In genomic region chr3:105892572-105893495, GRCm38 (mm10) we compare ENCODE assay signal across 8 mouse cellular contexts. TPM values are rescaled to one million over a fixed set of nuclear protein-coding genes. Genes with fewer than 3 reads are reported as not detected.
DNase-seq lines count a peak whose midpoint lies in the region; ATAC-seq and TF ChIP-seq lines count a peak whose summit lies in the region.

No protein-coding gene starts in this region.

- no peak overlapping the region for H3K9ac ChIP-seq in kidney, embryonic 15.5 days
- H3K9ac ChIP-seq in lung, postnatal 0 days (replicated peaks; ENCODE audit: low read depth), result no peak overlapping the region
- no peak overlapping the region for H3K9ac ChIP-seq in midbrain, embryonic 15.5 days
- H3K9ac ChIP-seq in forebrain, embryonic 14.5 days (ENCODE audit: low read length), result no peak overlapping the region

- ATAC-seq in kidney, embryonic 15.5 days (replicated peaks; ENCODE audit: low FRiP score), result no peak; the same call in 1 of the 2 replicates
- ATAC-seq in lung, postnatal 0 days, result peak; percentile 7; the same call in 1 of the 2 replicates
- no peak for ATAC-seq in midbrain, embryonic 15.5 days (replicated peaks)
- no peak for ATAC-seq in forebrain, embryonic 14.5 days

- no peak for TF ChIP-seq CTCF in lung, postnatal 0 days (IDR thresholded peaks at IDR 0.05)
- no peak for TF ChIP-seq CTCF in thymus, adult 2 months (IDR thresholded peaks at IDR 0.05; ENCODE audit: borderline replicate concordance, control insufficient read depth, extremely low read depth, insufficient read depth, low read length, poor library complexity)

- H3K4me3 ChIP-seq in kidney, embryonic 15.5 days (replicated peaks), result no peak overlapping the region
- H3K4me3 ChIP-seq in heart, embryonic 10.5 days, result no peak overlapping the region
- H3K4me3 ChIP-seq in lung, postnatal 0 days (ENCODE audit: low read depth, low read length), result no peak overlapping the region
- H3K4me3 ChIP-seq in thymus, adult 2 months (ENCODE audit: control insufficient read depth, insufficient read depth, low read length), result peak overlapping the region; percentile 56
- no peak overlapping the region for H3K4me3 ChIP-seq in midbrain, embryonic 15.5 days
- H3K4me3 ChIP-seq in hindbrain, embryonic 10.5 days, result no peak overlapping the region
- H3K4me3 ChIP-seq in forebrain, embryonic 14.5 days (ENCODE audit: low read depth, low read length), result no peak overlapping the region

- no peaks in the 10 kb centered on the region for H3K9me3 ChIP-seq in kidney, embryonic 15.5 days (replicated peaks)
- no peaks in the 10 kb centered on the region for H3K9me3 ChIP-seq in heart, embryonic 10.5 days
- H3K9me3 ChIP-seq in lung, postnatal 0 days (ENCODE audit: low read length), result no peaks in the 10 kb centered on the region
- no peaks in the 10 kb centered on the region for H3K9me3 ChIP-seq in midbrain, embryonic 15.5 days
- H3K9me3 ChIP-seq in hindbrain, embryonic 10.5 days, result no peaks in the 10 kb centered on the region
- H3K9me3 ChIP-seq in forebrain, embryonic 14.5 days (replicated peaks; ENCODE audit: control insufficient read depth, low read length), result no peaks in the 10 kb centered on the region

- 74% methylated on average over 19 of the region's 19 CpGs for WGBS in kidney, embryonic 15.5 days
- WGBS in heart, embryonic 10.5 days, result 70% methylated on average over 19 of the region's 19 CpGs
- WGBS in lung, postnatal 0 days, result 68% methylated on average over 19 of the region's 19 CpGs
- 5% methylated on average over 19 of the region's 19 CpGs for WGBS in thymus, adult 2 months
- WGBS in midbrain, embryonic 15.5 days, result 87% methylated on average over 19 of the region's 19 CpGs
- 86% methylated on average over 19 of the region's 19 CpGs for WGBS in hindbrain, embryonic 10.5 days
- 87% methylated on average over 19 of the region's 19 CpGs for WGBS in forebrain, embryonic 14.5 days

- no peak overlapping the region for H3K4me2 ChIP-seq in kidney, embryonic 15.5 days
- no peak overlapping the region for H3K4me2 ChIP-seq in lung, postnatal 0 days (replicated peaks; ENCODE audit: low read depth, low read length)
- H3K4me2 ChIP-seq in midbrain, embryonic 15.5 days, result no peak overlapping the region
- no peak overlapping the region for H3K4me2 ChIP-seq in forebrain, embryonic 14.5 days (ENCODE audit: low read length)

- TF ChIP-seq EP300 in lung, postnatal 0 days (IDR thresholded peaks at IDR 0.05), result no peak

- H3K36me3 ChIP-seq in kidney, embryonic 15.5 days, result no peaks in the 10 kb centered on the region
- H3K36me3 ChIP-seq in heart, embryonic 10.5 days, result no peaks in the 10 kb centered on the region
- H3K36me3 ChIP-seq in lung, postnatal 0 days (ENCODE audit: insufficient read depth, low read length), result no peaks in the 10 kb centered on the region
- no peaks in the 10 kb centered on the region for H3K36me3 ChIP-seq in thymus, adult 2 months (ENCODE audit: control insufficient read depth, insufficient read depth, low read length)
- no peaks in the 10 kb centered on the region for H3K36me3 ChIP-seq in midbrain, embryonic 15.5 days (replicated peaks)
- H3K36me3 ChIP-seq in hindbrain, embryonic 10.5 days, result no peaks in the 10 kb centered on the region
- H3K36me3 ChIP-seq in forebrain, embryonic 14.5 days (ENCODE audit: control insufficient read depth, insufficient read depth, low read length), result no peaks in the 10 kb centered on the region

- TF ChIP-seq POLR2A in thymus, adult 2 months (IDR thresholded peaks at IDR 0.05; ENCODE audit: control insufficient read depth, extremely low read depth, insufficient read depth, low read length, poor library complexity), result 0 out of 2 replicates have a peak, but pooled peaks have one; percentile 35

- H3K4me1 ChIP-seq in kidney, embryonic 15.5 days, result peaks cover 43% of the 10 kb centered on the region
- H3K4me1 ChIP-seq in heart, embryonic 10.5 days, result peaks cover 44% of the 10 kb centered on the region
- peaks cover 16% of the 10 kb centered on the region; the same call in 1 of the 2 replicates for H3K4me1 ChIP-seq in lung, postnatal 0 days (ENCODE audit: insufficient read depth, low read depth, low read length)
- peaks cover 46% of the 10 kb centered on the region for H3K4me1 ChIP-seq in thymus, adult 2 months (replicated peaks; ENCODE audit: control insufficient read depth, insufficient read depth, low read length)
- no peaks in the 10 kb centered on the region for H3K4me1 ChIP-seq in midbrain, embryonic 15.5 days
- H3K4me1 ChIP-seq in hindbrain, embryonic 10.5 days (replicated peaks), result 0 out of 2 replicates have a peak, but pooled peaks cover 4% of the 10 kb centered on the region
- H3K4me1 ChIP-seq in forebrain, embryonic 14.5 days (ENCODE audit: control insufficient read depth, insufficient read depth, low read length), result no peaks in the 10 kb centered on the region

- H3K27me3 ChIP-seq in kidney, embryonic 15.5 days, result no peaks in the 10 kb centered on the region
- H3K27me3 ChIP-seq in heart, embryonic 10.5 days (ENCODE audit: insufficient read depth, poor library complexity, severe bottlenecking), result no peaks in the 10 kb centered on the region
- no peaks in the 10 kb centered on the region for H3K27me3 ChIP-seq in lung, postnatal 0 days (replicated peaks; ENCODE audit: insufficient read depth, low read length)
- no peaks in the 10 kb centered on the region for H3K27me3 ChIP-seq in thymus, adult 2 months (ENCODE audit: control insufficient read depth, insufficient read depth, low read length)
- H3K27me3 ChIP-seq in midbrain, embryonic 15.5 days (replicated peaks), result no peaks in the 10 kb centered on the region
- no peaks in the 10 kb centered on the region for H3K27me3 ChIP-seq in hindbrain, embryonic 10.5 days (ENCODE audit: insufficient read depth, poor library complexity, severe bottlenecking)
- H3K27me3 ChIP-seq in forebrain, embryonic 14.5 days (replicated peaks; ENCODE audit: control insufficient read depth, insufficient read depth, low read length), result no peaks in the 10 kb centered on the region

- H3K27ac ChIP-seq in kidney, embryonic 15.5 days, result peak overlapping the region; percentile 69
- H3K27ac ChIP-seq in heart, embryonic 10.5 days, result peak overlapping the region; percentile 47; the same call in 1 of the 2 replicates
- H3K27ac ChIP-seq in lung, postnatal 0 days (ENCODE audit: low read length), result peak overlapping the region; percentile 68
- peak overlapping the region; percentile 100 for H3K27ac ChIP-seq in thymus, adult 2 months (ENCODE audit: control insufficient read depth, insufficient read depth, low read length)
- no peak overlapping the region for H3K27ac ChIP-seq in midbrain, embryonic 15.5 days
- H3K27ac ChIP-seq in hindbrain, embryonic 10.5 days, result no peak overlapping the region
- H3K27ac ChIP-seq in forebrain, embryonic 14.5 days (ENCODE audit: low read depth, low read length), result no peak overlapping the region

- no peak for DNase-seq in kidney, adult 9 months
- DNase-seq in heart, embryonic 10.5 days (ENCODE audit: low spot score), result peak; percentile 78
- DNase-seq in lung, postnatal 0 days (ENCODE audit: low spot score), result peak; percentile 46
- peak; percentile 82 for DNase-seq in thymus, adult 2 months
- DNase-seq in hindbrain, embryonic 10.5 days (ENCODE audit: low spot score), result no peak
- DNase-seq in forebrain, embryonic 14.5 days (ENCODE audit: low spot score), result no peak

RNA-seq across cellular contexts. Expression of gene Tmigd3, which starts 22.1 kb away (rescaled TPM):
- polyA plus RNA-seq in kidney, embryonic 15.5 days (2015; fragmentation: Nextera tagmentation; extraction: Ambion mirVana), result 0.18 TPM in 1 of 2 replicates, not detected in the other
- polyA plus RNA-seq in heart, embryonic 10.5 days (2016; fragmentation: Nextera tagmentation; extraction: Ambion mirVana), result 0.70 and 0.73 TPM in 2 replicates
- polyA plus RNA-seq in lung, postnatal 0 days (2015; fragmentation: Nextera tagmentation; extraction: Ambion mirVana), result 1.5 and 1.6 TPM in 2 replicates
- 0.82 and 1.1 TPM in 2 replicates for polyA plus RNA-seq in thymus, adult 2 months (2012; rRNA removed)
- 0.18 TPM in 1 of 2 replicates, not detected in the other for polyA plus RNA-seq in midbrain, embryonic 15.5 days (2015; fragmentation: Nextera tagmentation; extraction: Ambion mirVana)
- polyA plus RNA-seq in hindbrain, embryonic 10.5 days (2016; fragmentation: Nextera tagmentation; extraction: Ambion mirVana), result not detected in 2 replicates
- polyA plus RNA-seq in forebrain, embryonic 14.5 days (2014; fragmentation: Nextera tagmentation; extraction: Ambion mirVana), result not detected in 2 replicates

RNA-seq across cellular contexts. Expression of gene Adora3, which starts 22.2 kb away (rescaled TPM):
- polyA plus RNA-seq in kidney, embryonic 15.5 days (2015; fragmentation: Nextera tagmentation; extraction: Ambion mirVana), result not detected in 2 replicates
- polyA plus RNA-seq in heart, embryonic 10.5 days (2016; fragmentation: Nextera tagmentation; extraction: Ambion mirVana), result not detected in 2 replicates
- 0.82 and 0.89 TPM in 2 replicates for polyA plus RNA-seq in lung, postnatal 0 days (2015; fragmentation: Nextera tagmentation; extraction: Ambion mirVana)
- 0.68 and 0.90 TPM in 2 replicates for polyA plus RNA-seq in thymus, adult 2 months (2012; rRNA removed)
- polyA plus RNA-seq in midbrain, embryonic 15.5 days (2015; fragmentation: Nextera tagmentation; extraction: Ambion mirVana), result 0.14 and 0.17 TPM in 2 replicates
- polyA plus RNA-seq in hindbrain, embryonic 10.5 days (2016; fragmentation: Nextera tagmentation; extraction: Ambion mirVana), result 0.27 TPM in 1 of 2 replicates, not detected in the other
- 0.11 and 0.28 TPM in 2 replicates for polyA plus RNA-seq in forebrain, embryonic 14.5 days (2014; fragmentation: Nextera tagmentation; extraction: Ambion mirVana)

RNA-seq across cellular contexts. Expression of gene I830077J02Rik, which starts 39.6 kb away (rescaled TPM):
- polyA plus RNA-seq in kidney, embryonic 15.5 days (2015; fragmentation: Nextera tagmentation; extraction: Ambion mirVana), result 0.24 and 0.53 TPM in 2 replicates
- 2.0 and 3.4 TPM in 2 replicates for polyA plus RNA-seq in heart, embryonic 10.5 days (2016; fragmentation: Nextera tagmentation; extraction: Ambion mirVana)
- polyA plus RNA-seq in lung, postnatal 0 days (2015; fragmentation: Nextera tagmentation; extraction: Ambion mirVana), result 1.2 and 1.9 TPM in 2 replicates
- 2.6 and 3.7 TPM in 2 replicates for polyA plus RNA-seq in thymus, adult 2 months (2012; rRNA removed)
- polyA plus RNA-seq in midbrain, embryonic 15.5 days (2015; fragmentation: Nextera tagmentation; extraction: Ambion mirVana), result 0.34 and 0.38 TPM in 2 replicates
- 0.65 and 0.80 TPM in 2 replicates for polyA plus RNA-seq in hindbrain, embryonic 10.5 days (2016; fragmentation: Nextera tagmentation; extraction: Ambion mirVana)
- 0.36 TPM in 1 of 2 replicates, not detected in the other for polyA plus RNA-seq in forebrain, embryonic 14.5 days (2014; fragmentation: Nextera tagmentation; extraction: Ambion mirVana)

Comparison
In these comparisons a context has a peak if more than half of its experiments do, and no peak if none do; other contexts are left out.
1. H3K27ac ChIP-seq: peak in kidney, embryonic 15.5 days (single experiment), heart, embryonic 10.5 days (single experiment), lung, postnatal 0 days (single experiment) and thymus, adult 2 months (single experiment); none in midbrain, embryonic 15.5 days (single experiment), hindbrain, embryonic 10.5 days (single experiment) and forebrain, embryonic 14.5 days (single experiment).
2. DNase-seq: peak in heart, embryonic 10.5 days (single experiment), lung, postnatal 0 days (single experiment) and thymus, adult 2 months (single experiment); none in kidney, adult 9 months (single experiment), hindbrain, embryonic 10.5 days (single experiment) and forebrain, embryonic 14.5 days (single experiment).